Mouse (Mus musculus) adrenal gland, adult 18-20 months (tissue): ENCODE data around the gene Slc25a17. TPM values are rescaled to one million over a fixed set of nuclear protein-coding genes. Genes with fewer than 3 reads are reported as not detected.

Experiments
- DNase-seq, 2 experiments: peaks; one replicate each; pipeline ENCODE4 v3.0.0; 2021 to 2022; ENCODE audit warnings: low spot score in 2 of 2
- long read RNA-seq, 2 experiments: library from polyadenylated mRNA; stranded (forward); transcript quantifications; one replicate each; pipeline ENCODE4 v2.0.0; 2021
- total RNA-seq, 2 experiments: library from RNA; stranded (reverse); gene quantifications; 1 replicate in 1 of 2; 2 replicates in 1 of 2; pipeline ENCODE4 v1.2.3; 2021

The Slc25a17 gene
- 100 to 1,000 TPM in 1 of 2 experiments, 10 to 100 TPM in 1; 62.3 to 108 TPM for total RNA-seq
- long read RNA-seq, experiment 1, transcript Slc25a17-201 (9 exons, 1,724 nt): major isoform, 31 of 41 reads
- long read RNA-seq, experiment 1, partial matches to known transcripts: 1 of 41 reads
- long read RNA-seq, experiment 1, other reads (novel, unspliced or antisense): 9 of 41 reads
- long read RNA-seq, experiment 2, transcript Slc25a17-201 (9 exons, 1,724 nt): major isoform, 93 of 111 reads
- long read RNA-seq, experiment 2, partial matches to known transcripts: 5 of 111 reads
- long read RNA-seq, experiment 2, other reads (novel, unspliced or antisense): 13 of 111 reads

GRCm38 (mm10) chr15:81360345-81361021 is at the start of gene Slc25a17:
Slc25a17 (minus strand) TSS chr15:81360812.
- peak; percentile 87 to 92 for DNase-seq

GRCm38 (mm10) chr15:81408199-81408598 is 47.6 kb upstream of the Slc25a17 start, which contains the start of gene Dnajb7:
Dnajb7 (minus strand) TSS chr15:81408299.
- DNase-seq: no peak

GRCm38 (mm10) chr15:81405008-81405407 is 44.4 kb upstream of the Slc25a17 start:
- no peak for DNase-seq

- peak; percentile 100 for DNase-seq
These were observed 39.2 kb upstream of the Slc25a17 start, which contains the start of the genes St13 and Xpnpep3 for GRCm38 (mm10) chr15:81399638-81400315. St13 (minus strand) TSS chr15:81400077. Xpnpep3 (plus strand) TSS chr15:81400138.

GRCm38 (mm10) chr15:81399297-81399637 is 38.7 kb upstream of the Slc25a17 start:
- DNase-seq: no peak

- no peak for DNase-seq
These were observed 37.6 kb upstream of the Slc25a17 start for GRCm38 (mm10) chr15:81398189-81398588.

- no peak for DNase-seq
These were observed 33.8 kb upstream of the Slc25a17 start for GRCm38 (mm10) chr15:81394211-81394915.

- DNase-seq: no peak
These were observed 32.4 kb upstream of the Slc25a17 start for GRCm38 (mm10) chr15:81392997-81393396.

- DNase-seq: no peak
These were observed 25.7 kb upstream of the Slc25a17 start for GRCm38 (mm10) chr15:81386327-81386726.

GRCm38 (mm10) chr15:81378845-81379244 is 18.2 kb upstream of the Slc25a17 start:
- DNase-seq: no peak

- no peak for DNase-seq
These were observed 14.0 kb upstream of the Slc25a17 start for GRCm38 (mm10) chr15:81374621-81375020.

GRCm38 (mm10) chr15:81370356-81370755 is 9.7 kb upstream of the Slc25a17 start:
- no peak for DNase-seq

GRCm38 (mm10) chr15:81368601-81369000 is 8.0 kb upstream of the Slc25a17 start:
- DNase-seq: no peak

GRCm38 (mm10) chr15:81366241-81366640 is 5.6 kb upstream of the Slc25a17 start:
- DNase-seq: no peak

- no peak for DNase-seq
These were observed 4.6 kb upstream of the Slc25a17 start for GRCm38 (mm10) chr15:81365246-81365645.

- no peak for DNase-seq
These were observed 3.7 kb upstream of the Slc25a17 start for GRCm38 (mm10) chr15:81364271-81364670.

GRCm38 (mm10) chr15:81362501-81362900 is 1.9 kb upstream of the Slc25a17 start:
- DNase-seq: no peak

- DNase-seq: no peak
These were observed 904 bp upstream of the Slc25a17 start for GRCm38 (mm10) chr15:81361417-81362015.

- DNase-seq: no peak
These were observed 401 bp upstream of the Slc25a17 start for GRCm38 (mm10) chr15:81361022-81361404.

GRCm38 (mm10) chr15:81359421-81359820 is 1.2 kb downstream of the Slc25a17 start:
- DNase-seq: no peak

GRCm38 (mm10) chr15:81358943-81359342 is 1.7 kb downstream of the Slc25a17 start:
- no peak for DNase-seq
